Mouse (Mus musculus): ENCODE data around the gene Wdr6.

The Wdr6 gene

DNA sequence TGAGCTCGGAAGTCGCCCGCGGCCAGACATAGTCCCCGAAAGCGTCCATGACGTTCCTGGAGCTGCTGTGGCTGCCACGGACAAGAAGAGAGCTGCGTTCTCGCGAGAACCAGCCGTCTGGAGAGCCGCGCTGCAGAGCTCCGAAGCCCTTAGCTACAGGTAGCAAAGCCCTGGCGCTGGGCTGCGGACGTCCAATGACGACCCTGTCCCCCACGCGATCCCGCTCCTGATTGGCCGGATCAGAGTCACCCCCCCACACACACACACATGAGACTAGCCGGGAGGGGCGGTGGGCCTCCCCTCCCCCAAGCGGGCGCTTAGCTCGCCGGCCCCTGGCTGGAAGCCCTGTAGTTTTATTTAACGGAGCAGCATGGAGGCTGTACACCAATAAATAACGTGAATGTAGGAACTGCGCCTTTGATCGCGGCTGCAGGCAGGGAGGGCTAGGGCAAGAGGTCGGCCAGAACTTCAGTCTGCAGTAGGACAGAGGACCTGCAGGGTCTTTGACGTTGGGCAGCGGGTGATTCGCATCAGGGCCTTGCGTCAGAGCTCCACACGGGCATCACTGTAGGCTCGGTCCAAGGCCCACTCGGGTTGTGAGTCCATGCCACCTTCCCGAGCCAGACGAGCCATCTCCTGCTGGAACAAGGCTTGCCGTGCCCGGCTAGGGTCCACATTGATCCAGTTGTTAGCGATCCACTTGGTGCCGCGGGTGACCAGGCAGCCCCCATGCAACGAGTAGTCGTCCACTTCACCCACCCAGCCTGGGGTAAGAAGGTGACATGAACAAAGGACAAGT is at the start of gene Wdr6:
Gene Wdr6, minus strand, starts transcription at position 195 of the 799 bp plus-strand sequence.
- peak; percentile 96 for DNase-seq

DNA sequence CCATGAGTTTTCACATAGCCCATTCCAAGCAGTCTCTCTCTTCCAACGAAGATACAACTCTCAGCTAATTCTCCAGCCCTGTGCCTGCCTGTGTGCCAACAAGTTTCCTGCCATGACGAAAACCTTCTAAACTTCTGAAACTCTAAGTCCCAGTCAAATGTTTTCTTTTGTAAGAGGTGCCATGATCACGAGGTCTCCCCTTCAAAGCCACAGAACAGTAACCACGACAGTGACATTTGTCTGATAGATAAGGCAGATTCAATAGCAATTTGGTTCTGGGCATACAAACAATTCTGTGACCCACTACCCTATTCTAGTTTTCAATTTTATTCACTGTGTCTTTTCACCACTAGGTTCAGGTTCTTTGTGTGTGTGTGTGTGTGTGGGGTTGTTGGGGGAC is 49.6 kb upstream of the Wdr6 start:
- no peak for DNase-seq

DNA sequence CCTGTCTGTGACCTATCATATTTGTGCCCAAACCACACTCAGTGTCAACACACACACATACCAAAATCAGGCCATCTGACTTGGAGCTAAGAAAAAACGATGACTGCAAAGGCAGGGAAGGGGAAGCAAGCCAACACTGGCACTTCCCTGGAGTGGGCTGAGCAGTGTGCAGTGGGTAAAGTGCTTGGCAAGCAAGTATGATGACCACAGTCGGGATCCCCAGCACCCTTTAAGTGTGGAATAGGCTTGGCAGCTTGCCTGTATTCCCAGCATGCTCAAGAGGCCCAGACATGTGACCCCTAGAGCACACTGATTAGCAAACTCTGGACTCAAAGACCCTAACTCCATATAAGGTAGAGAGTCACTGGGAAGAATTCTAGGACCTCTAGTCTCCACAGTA is 48.0 kb upstream of the Wdr6 start:
- DNase-seq: peak; percentile 48

DNA sequence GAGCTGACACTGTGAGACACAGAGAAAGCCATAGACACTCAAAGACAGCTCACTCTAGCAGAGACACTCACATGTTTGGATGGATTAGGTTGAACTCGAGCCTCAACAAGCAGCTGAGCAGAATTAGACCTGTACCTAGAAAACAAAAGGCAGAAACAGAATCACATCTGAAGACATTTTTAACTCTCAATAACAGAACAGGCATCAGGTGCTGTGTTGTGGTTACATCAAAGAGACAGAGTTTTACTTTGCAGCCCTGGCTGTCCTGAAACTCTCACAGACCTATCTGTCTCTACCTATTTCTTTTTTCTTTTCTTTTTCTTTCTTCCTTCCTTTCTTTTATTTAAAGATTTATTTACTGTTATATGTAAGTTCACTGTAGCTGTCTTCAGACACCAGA is 38.8 kb upstream of the Wdr6 start:
- DNase-seq: no peak

DNA sequence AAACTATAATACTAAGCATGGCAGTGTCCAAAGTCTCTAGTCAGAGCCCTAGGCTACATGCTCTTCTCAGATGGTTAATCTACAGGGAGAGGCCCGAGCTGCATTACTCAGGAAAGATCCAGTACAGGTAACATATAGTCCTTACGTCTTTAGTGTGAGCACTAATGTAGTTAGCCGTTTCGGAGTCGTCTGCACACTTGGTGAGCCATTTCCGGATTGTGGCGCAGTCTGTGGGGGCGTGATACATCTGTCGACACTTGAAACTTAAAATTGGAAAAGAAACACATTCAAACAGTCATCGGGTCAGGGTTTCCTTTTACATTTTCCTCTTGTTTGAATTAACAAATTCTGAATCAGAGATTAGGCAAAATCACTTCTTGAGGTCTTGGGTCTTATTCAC is 32.9 kb upstream of the Wdr6 start:
- DNase-seq: no peak

DNA sequence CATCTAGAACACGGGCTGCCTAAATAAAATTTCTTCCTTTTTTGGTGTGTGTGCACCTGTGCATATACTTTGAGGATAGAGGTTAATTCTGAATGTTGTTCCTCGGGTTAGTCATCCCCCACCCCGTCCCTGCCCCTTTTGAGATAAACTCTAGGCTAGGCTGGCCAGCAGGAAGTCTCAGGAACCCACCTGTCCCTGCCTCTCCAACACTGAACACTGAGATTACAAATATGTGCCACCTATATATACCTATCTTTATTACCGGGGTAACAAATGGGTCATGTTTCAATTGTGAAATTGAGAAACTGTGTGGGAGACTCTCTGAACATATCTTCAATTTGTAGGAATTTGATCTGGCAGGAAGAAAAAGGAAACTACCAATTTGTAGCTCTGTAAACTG is 30.4 kb upstream of the Wdr6 start:
- no peak for DNase-seq

DNA sequence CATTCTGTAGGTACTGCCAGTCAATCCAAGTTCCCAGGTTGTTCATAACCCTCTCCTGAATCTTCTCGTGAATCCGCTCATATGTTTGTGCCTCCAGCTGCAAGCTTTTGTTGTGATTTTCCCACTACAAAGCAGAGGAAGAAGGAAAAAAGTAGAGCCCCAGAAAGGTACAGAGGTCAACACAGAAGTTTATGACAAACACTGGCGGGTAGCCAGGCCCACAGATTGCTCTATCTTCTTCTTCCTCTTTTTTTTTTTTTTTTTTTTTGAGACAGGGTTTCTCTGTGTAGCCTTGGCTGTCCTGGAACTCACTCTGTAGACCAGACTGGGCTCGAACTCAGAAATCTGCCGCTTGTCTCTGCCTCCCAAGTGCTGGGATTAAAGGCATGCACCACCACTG is 29.4 kb upstream of the Wdr6 start:
- DNase-seq: peak; percentile 8

DNA sequence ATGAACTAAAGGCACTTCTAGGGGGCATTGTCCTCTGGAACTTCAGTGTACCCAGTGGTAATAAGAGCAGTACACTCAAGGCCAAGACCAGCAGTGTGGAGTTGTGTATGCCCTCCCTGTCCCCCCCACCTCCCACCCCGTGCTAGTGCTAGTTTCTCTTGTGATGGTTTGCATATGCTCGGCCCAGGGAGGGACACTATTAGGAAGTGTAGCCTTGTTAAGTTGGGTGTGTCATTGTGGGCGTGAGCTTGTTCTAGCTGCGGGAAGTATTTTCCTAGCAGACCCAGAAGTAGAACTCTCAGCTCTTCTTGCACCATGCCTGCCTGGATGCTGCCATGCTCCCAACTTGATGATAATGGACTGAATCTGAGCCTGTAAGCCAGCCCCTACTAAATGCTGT is 23.4 kb upstream of the Wdr6 start:
- no peak for DNase-seq

DNA sequence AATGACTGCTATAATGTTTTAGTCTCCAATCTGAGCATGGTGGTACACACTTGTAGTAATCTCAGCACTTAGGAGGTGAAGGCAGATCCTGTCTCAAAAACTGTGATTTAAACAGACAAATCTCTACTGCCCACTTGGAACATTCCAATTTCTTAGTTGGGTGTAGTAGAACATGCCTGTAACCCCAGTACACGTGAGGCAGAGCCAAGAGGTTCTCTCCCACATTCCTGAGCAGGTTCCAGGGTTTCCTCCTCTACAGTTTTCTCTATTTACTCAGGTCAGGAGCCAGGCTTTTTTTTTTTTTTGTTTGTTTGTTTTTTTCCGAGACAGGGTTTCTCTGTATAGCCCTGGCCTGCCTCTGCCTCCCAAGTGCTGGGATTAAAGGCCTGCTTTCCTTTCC is 21.5 kb upstream of the Wdr6 start:
- no peak for DNase-seq

DNA sequence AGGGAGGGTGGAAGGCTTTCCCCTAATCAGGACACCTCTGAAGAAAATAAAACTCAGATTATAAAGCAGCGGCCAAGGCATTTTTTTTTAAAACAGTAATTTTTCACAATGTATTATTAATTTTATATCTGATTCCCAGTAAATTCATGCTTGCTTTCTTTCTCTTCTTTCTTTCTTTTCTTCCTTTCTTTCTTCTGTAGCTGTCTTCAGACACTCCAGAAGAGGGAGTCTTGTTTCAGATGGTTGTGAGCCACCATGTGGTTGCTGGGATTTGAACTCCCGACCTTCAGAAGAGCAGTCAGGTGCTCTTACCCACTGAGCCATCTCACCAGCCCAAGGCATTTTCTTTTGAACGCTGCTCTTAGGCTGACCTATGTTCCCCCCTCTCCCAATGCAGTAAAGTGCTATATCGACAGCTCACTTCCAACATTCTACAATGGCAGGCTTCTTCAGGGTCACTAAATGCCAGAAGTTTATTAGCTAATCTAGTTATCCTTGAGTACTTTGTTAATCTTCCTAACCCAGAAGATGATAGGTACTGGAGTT is 20.6 kb upstream of the Wdr6 start:
- DNase-seq: no peak

DNA sequence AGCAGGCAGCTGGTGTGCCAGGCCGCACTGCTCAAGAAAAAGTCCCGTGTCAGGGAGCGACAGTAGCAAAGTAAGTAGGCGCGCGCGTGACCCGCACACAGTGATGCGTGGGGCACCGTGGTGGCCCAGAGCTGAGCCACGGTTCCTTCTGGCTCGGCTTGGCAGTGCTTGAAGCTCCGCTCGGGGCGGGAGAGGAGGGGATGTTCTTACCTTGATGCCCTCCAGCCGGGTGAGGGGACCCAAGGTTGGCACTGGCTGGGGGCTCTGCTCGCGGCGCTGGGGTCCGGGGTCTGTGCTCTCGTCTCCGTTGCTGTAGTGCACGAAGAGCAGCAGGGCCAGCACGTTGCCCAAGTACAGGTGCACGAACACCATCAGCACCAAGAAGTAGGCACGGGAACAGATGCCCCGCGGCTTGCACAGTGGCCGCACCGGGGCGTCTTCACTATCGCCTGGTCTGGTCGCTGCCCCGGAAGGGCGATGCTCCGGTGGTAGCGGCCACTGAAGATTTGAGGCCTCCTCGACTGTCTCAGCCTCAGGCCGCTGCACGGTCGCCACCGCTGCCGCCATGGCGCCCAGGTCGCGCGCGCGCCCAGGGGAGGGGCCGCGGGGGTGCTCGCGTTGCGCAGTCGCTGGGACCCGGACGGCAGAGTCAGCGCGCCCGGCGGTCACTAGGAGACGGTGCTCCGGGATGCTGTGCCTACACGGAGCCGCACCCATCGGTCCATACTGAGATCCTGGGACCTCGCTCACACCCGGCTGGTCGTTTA is 18.6 kb upstream of the Wdr6 start, which contains the start of gene P4htm:
Gene P4htm, minus strand, starts transcription at position 670 of the 767 bp plus-strand sequence.
- DNase-seq: peak; percentile 73

DNA sequence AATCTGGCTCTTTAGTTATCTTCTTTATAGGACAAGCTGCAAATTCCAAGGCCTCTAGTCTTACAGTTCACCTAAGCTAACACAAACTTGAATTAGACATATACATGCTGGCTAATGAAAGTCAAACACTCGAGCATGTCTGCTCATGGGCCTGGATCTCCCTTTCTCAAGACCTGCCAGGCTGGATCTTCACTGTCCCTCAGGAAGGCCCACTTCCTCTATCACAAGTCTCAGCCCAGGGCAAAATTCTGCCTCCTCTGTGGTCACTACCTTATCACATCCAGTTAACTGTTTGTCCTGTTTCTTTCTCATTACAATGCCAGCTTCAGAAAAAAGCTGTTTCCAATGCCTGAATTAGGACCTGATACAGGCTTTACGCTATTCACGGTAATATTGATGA is 15.8 kb upstream of the Wdr6 start:
- no peak for DNase-seq

DNA sequence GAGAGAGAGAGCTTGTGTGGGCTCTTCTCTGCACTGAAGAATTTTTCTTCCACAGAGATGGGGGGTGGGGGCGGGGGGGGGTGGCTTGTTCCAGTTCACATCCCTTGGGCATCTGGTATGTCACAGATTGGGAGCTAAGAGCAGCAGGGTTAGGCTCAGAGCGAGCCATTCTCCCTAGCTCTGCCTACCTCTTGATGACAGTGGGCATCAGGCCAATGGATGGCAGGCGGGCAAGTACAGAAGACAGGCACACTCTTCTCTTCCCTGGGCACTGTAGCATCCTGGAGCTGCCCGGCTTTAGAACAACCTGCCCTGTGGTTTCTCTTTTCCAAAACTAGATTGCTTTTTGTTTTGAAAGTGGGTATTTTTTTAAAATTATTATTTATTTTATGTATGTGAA is 12.9 kb upstream of the Wdr6 start:
- DNase-seq: no peak

DNA sequence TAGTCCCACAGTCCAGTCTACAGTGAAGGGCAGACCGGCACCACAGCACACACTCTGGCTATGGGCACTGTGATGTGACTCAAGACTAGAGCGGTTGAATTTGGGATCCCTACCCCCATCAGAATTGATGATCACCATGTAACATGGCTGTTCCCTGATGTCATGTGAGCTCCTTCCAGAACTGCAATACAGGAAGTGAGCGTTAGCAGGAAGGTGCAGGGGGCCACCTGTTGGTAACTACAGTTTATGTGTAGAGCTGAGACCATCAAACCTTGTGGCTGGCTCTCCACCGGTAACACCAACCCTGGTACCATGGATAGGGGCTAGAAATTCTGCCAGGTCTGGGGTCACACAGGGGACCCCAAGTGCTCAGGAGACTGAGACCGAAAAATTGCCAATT is 10.7 kb upstream of the Wdr6 start:
- DNase-seq: peak; percentile 13

DNA sequence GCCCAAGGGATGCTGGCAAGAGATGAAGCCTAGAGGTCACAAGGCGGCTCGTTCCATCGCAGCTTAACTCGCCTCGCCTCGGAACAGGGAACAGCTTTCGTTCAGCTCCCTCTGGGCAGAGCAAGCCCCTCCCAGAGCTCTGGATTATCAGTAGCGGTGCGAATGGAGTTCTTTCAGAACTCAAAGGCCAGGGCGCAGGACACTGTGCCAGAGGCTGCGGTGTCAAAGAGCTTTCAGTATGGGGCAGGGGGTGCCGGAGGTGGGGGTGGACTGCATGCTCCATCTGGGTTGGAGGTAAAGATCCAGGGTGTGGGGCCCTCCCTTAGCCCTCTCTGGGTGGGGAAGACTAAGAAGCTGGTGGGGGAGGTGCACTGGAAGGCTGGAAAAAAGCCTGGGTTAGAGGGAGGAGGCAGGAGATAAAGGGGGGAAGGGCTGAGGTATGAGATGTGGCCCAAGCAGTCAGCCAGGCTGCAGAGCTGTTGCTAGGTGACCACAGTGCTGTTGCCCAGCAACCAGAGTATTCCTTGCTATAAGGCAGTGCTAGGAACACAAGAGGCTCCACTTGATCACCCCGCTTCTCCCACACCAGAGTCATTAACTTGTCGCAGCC is 9.1 kb upstream of the Wdr6 start:
- peak; percentile 66 for DNase-seq

DNA sequence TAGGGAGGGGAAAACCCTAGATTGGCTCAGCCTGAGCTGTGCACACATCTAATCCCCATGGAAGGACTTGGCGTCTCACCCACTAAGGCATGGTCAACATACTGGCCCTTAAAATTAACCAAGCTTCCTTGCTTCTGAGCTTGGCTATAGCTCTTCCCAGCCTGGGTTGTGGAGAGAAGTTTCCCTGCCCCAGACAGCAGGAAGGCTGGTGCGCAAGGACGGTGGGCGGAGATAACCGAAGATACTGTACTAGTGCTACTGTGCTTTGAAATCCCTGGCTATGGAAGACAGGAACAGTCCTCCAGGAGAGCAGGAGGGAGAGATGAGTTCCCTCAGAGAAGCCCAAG is 778 bp upstream of the Wdr6 start:
- no peak for DNase-seq

DNA sequence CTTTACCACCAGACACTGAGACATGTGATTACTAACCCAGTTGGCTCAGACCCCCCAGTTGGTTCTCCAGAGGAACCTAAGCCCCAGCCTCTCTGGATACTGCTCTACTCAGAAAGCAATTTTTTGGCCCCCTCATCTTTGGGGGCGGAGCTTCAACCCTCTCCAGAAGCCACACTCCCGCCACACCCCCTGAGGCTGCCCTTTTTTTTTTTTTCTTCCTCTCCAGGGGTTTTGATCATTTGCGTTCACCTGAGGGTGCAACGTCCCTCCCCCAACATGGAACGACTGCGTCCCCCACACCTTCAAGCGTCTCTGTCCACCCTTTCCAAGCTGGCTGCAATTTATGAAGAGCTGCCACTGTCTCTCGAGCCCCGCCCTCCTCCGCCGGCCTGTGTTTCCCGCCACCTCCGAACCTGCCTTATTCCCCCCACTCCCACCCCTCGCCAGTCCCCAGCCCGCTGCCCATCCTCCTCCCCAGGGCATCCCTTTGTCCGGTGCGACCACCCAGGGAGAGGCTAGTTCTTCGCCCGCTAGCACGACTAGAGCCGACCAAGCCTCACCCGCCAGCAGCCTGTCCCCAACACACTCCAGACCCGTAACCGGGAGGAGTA is 500 bp downstream of the Wdr6 start:
- peak; percentile 52 for DNase-seq

DNA sequence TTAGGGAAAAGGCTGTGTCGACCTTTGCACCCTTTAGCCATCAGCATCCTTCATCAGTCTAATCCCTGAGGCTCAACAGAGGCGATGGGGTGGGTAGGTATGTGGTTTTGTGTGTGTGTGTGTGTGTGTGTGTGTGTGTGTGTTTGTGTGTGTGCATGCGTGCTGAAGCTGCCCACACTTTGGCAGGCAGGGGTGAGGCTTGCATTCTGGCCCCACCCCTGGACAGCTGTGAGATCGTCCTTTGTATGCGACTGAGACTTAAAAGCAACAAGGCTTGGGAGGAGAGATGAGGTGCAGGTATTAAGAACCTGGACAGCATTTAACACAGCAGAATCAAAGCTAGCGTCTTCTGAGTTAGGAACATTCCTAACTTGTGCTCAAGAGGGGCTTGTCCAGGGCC is 1.5 kb downstream of the Wdr6 start:
- DNase-seq: no peak

DNA sequence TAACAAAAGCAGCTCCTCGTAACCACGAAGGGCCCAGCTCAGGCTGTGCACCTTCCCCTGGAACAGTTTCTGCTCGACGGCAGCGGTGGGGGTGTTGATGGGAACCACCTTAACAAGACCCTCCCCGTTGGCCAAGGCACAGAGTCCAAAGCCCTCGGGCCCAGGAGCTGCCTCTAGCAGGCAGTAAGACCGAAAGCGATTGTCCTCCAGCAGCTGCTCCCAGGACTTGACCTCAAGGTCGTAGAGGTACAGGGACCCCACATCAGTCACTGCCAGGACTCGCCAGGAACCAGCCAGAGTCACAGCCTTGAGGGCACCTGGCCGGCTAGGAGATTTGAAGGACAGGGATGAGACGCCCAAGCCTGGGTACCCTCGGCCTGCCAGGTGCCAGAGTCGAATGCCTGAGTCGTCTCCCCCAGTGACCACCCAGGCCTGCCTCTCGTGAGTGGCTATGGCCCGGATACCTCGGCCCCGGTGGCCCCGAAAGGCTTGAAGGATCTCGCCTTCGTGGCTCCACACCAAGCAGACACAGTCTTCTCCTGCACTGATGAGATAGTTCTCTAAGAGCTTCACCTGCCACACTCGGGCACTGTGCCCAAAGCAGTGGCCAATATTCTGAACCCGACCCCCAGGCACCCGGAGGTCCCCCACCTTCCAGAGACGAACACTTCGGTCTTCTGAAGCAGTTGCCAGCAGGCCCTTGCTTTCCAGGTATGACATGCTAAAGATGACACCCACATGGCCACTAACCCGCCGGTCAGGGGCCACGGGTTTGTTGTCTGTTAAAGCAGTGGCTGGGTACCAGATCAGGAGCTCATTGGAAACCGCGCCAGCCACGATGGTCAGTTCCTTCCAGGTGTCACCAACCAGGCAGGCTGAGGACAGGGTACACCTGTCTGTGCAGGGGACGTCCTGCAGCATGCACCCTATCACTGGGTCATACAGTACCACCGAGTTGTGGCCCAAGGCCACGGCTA is 2.9 kb downstream of the Wdr6 start:
- DNase-seq: no peak

DNA sequence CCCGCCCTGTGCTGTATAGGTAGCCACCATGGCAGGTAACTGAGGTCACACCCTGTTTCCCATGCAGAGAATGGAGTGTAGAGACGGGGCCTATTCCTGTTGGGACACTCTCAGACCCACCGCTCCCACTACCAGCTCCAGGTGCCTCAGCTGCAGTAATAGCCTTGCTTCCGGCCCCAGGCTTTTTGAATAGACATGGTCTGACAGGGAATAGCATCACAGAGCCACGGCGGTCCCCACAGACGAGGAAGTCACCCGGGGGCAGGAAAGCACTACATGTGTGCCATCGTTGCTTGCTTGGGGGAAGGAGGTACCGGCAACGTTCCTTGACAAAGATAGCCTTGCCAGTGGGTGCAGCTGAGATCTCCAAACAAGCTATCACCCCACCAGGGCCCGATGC is 3.6 kb downstream of the Wdr6 start:
- no peak for DNase-seq

DNA sequence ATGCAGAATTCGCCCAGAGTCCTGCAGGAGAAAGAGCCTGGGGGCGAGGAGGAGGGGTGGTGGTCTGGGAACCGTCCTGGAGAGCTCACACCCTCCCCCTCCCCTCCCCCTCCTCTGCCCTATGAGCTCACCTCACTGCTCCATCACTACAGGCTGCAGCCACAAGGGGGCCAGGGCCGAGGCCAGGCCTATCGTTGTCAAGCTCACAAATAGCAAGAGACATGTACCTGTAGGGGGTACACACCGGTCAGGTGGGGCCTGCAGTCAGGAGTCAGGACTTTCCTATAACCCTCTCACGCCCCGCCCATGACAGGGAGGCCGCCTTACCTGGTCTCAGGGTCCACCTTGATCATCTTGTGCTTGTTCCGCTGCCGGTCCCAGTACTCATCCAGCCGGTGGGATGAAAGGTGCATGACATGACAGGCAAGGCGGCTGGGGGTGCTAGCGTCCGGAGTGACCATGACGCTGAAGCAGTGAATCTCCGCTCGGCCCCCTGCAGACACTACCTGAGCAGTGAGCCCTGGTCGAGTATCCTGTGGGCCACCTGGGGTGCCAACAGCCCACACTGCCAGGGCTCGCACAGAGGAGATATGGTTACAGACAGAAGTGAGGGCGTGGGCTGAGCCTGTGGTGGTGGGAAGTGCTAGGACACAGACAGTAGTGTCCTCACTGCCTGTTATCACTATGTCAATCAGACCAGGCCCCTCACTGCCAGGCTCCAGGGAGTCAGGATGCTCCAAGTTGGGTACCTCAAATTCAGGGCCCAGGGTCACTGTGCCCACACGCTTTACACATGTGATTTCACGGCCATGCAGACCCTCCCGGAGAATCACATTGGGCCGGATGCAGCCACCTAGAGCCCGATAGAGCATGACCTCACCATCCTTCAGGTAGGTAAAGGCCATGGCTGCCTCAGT is 4.5 kb downstream of the Wdr6 start:
- DNase-seq: peak; percentile 72
